Mouse (Mus musculus) C2C12 (cell line): Measurements from ENCODE around the gene Zdhhc1. TPM values are rescaled to one million over a fixed set of nuclear protein-coding genes. Genes with fewer than 3 reads are reported as not detected.

Source experiments
- H3K27me3 ChIP-seq: one replicate; pipeline ENCODE4 v1.6.1; 2011; ENCODE audit not compliant: control insufficient read depth, insufficient read depth, insufficient read length
- H3K36me3 ChIP-seq: one replicate; pipeline ENCODE4 v1.6.1; 2011; ENCODE audit not compliant: control insufficient read depth, insufficient read depth
- H3K4me3 ChIP-seq: one replicate; pipeline ENCODE4 v1.5.1; 2011; ENCODE audit warnings: mild to moderate bottlenecking, control low read depth; ENCODE audit not compliant: poor library complexity, insufficient read depth, severe bottlenecking
- H3K79me2 ChIP-seq: one replicate; pipeline ENCODE4 v1.6.1; 2011; ENCODE audit not compliant: control insufficient read depth, insufficient read depth
- H3K79me3 ChIP-seq: one replicate; pipeline ENCODE4 v1.6.1; 2011; ENCODE audit warnings: low read depth, control low read depth
- H3ac ChIP-seq: one replicate; pipeline ENCODE3; 2011; ENCODE audit warnings: low read depth; ENCODE audit not compliant: control insufficient read depth, insufficient read length
- CEBPB ChIP-seq: IDR thresholded peaks from one replicate; pipeline ENCODE4 v1.6.1; 2011; ENCODE audit warnings: low read depth, mild to moderate bottlenecking, control low read depth, moderate library complexity
- CTCF ChIP-seq: IDR thresholded peaks from one replicate; pipeline ENCODE4 v1.5.1; 2011; ENCODE audit not compliant: control insufficient read depth, insufficient read depth, insufficient read length
- FOSL1 ChIP-seq: IDR thresholded peaks from one replicate; pipeline ENCODE4 v1.8.0; 2011; ENCODE audit warnings: mild to moderate bottlenecking, low read length; ENCODE audit not compliant: poor library complexity, insufficient read depth, severe bottlenecking
- MAX ChIP-seq: IDR thresholded peaks from one replicate; pipeline ENCODE4 v1.6.1; 2011; ENCODE audit warnings: mild to moderate bottlenecking, control low read depth
- MYOD1 ChIP-seq: IDR thresholded peaks from one replicate; pipeline ENCODE4 v1.6.1; 2011; ENCODE audit warnings: low read depth; ENCODE audit not compliant: control insufficient read depth, insufficient read length
- MYOG ChIP-seq: IDR thresholded peaks from one replicate; pipeline ENCODE4 v1.6.1; 2011; ENCODE audit not compliant: control insufficient read depth, insufficient read length; ENCODE audit errors: extremely low read depth
- USF1 ChIP-seq: IDR thresholded peaks from one replicate; pipeline ENCODE4 v1.6.1; 2011; ENCODE audit warnings: low read depth, mild to moderate bottlenecking, control low read depth, moderate library complexity
- long read RNA-seq, 2 experiments: library from polyadenylated mRNA; unstranded; transcript quantifications; one replicate each; pipeline ENCODE4 v2.0.0; 2019 to 2020
- polyA plus RNA-seq: library from polyadenylated mRNA; unstranded; fragments of >200 nt; fragmentation: generic; extraction: Trizol; gene quantifications from one replicate; pipeline ENCODE4 v1.2.1, GENCODE M21; 2012; ENCODE audit warnings: missing spikeins

Zdhhc1 gene
- 8.8 TPM for polyA plus RNA-seq
- long read RNA-seq, experiment 1, partial matches to known transcripts = 5 of 15 reads
- long read RNA-seq, experiment 1, other reads (novel, unspliced or antisense) = 8 of 15 reads
- long read RNA-seq, experiment 2, transcript Zdhhc1-203 (14 exons, 2,056 nt) = major isoform, 6 of 47 reads
- long read RNA-seq, experiment 2, partial matches to known transcripts = 4 of 47 reads
- long read RNA-seq, experiment 2, other reads (novel, unspliced or antisense) = 33 of 47 reads

- H3K27me3 ChIP-seq = no peaks in the 10 kb centered on the region
- H3K4me3 ChIP-seq = peak within 1 kb of the TSS; percentile 82
- no peaks in the 10 kb centered on the region for H3K36me3 ChIP-seq
- no peak for TF ChIP-seq FOSL1
- peak; percentile 69 for TF ChIP-seq USF1
- TF ChIP-seq MYOG = no peak
- TF ChIP-seq CTCF = peak; percentile 93
- TF ChIP-seq MYOD1 = no peak
- peaks cover 2% of the 10 kb centered on the region for H3K79me3 ChIP-seq
- H3K79me2 ChIP-seq = peaks cover 24% of the 10 kb centered on the region
- H3ac ChIP-seq = peak within 1 kb of the TSS; percentile 93
These were observed at the start of gene Zdhhc1 for GRCm38 (mm10) chr8:105496439-105497180. Gene Zdhhc1 (minus strand): TSS chr8:105496902.

- Histone ChIP-seq H3ac (no peak overlapping the region), H3K36me3 (no peaks in the 10 kb centered on the region), H3K79me3 (no peaks in the 10 kb centered on the region), H3K79me2 (no peaks in the 10 kb centered on the region), H3K27me3 (no peaks in the 10 kb centered on the region), H3K4me3 (no peak overlapping the region)
- no peak for TF ChIP-seq FOSL1
- TF ChIP-seq MYOD1 = no peak
- no peak for TF ChIP-seq MYOG
- no peak for TF ChIP-seq USF1
- TF ChIP-seq CTCF = no peak
- TF ChIP-seq CEBPB = no peak
- no peak for TF ChIP-seq MAX
These were observed 48.5 kb upstream of the Zdhhc1 start for GRCm38 (mm10) chr8:105545249-105545648.

GRCm38 (mm10) chr8:105544544-105545205 is 48.0 kb upstream of the Zdhhc1 start:
- no peaks in the 10 kb centered on the region for H3K36me3 ChIP-seq
- H3K79me3 ChIP-seq = no peaks in the 10 kb centered on the region
- no peak overlapping the region for H3ac ChIP-seq
- H3K4me3 ChIP-seq = no peak overlapping the region
- H3K79me2 ChIP-seq = no peaks in the 10 kb centered on the region
- TF ChIP-seq CTCF = no peak
- no peak for TF ChIP-seq MAX
- TF ChIP-seq FOSL1 = no peak
- TF ChIP-seq MYOD1 = no peak
- no peak for TF ChIP-seq CEBPB
- no peak for TF ChIP-seq MYOG
- TF ChIP-seq USF1 = no peak
- no peaks in the 10 kb centered on the region for H3K27me3 ChIP-seq

- Histone ChIP-seq H3K27me3 (no peaks in the 10 kb centered on the region), H3K4me3 (no peak overlapping the region), H3ac (no peak overlapping the region), H3K79me2 (no peaks in the 10 kb centered on the region), H3K36me3 (no peaks in the 10 kb centered on the region), H3K79me3 (no peaks in the 10 kb centered on the region)
- TF ChIP-seq MYOG (no peak), CTCF (no peak), MYOD1 (no peak), FOSL1 (no peak), CEBPB (no peak), MAX (no peak), USF1 (no peak)
These were observed 47.0 kb upstream of the Zdhhc1 start for GRCm38 (mm10) chr8:105543703-105544102.

GRCm38 (mm10) chr8:105542808-105543207 is 46.1 kb upstream of the Zdhhc1 start:
- no peaks in the 10 kb centered on the region for H3K79me3 ChIP-seq
- H3K27me3 ChIP-seq = no peaks in the 10 kb centered on the region
- no peaks in the 10 kb centered on the region for H3K79me2 ChIP-seq
- peaks cover 5% of the 10 kb centered on the region for H3K36me3 ChIP-seq
- H3K4me3 ChIP-seq = no peak overlapping the region
- TF ChIP-seq MYOD1 (no peak), MAX (no peak), USF1 (no peak), CTCF (no peak), MYOG (no peak), FOSL1 (no peak)
- no peak overlapping the region for H3ac ChIP-seq
